Mouse (Mus musculus) CH12.LX (cell line): ENCODE measurements at regions not wholly inside any gene's neighbourhood (a gene's known extent, or its start where the extent isn't known, plus 50 kb on each side); places are given as distances from the start of the nearest gene placed in this dataset.

Experiments used
- CHD1 ChIP-seq: IDR thresholded peaks from 2 replicates; pipeline ENCODE4 v1.6.1; 2012; ENCODE audit warnings: low read depth, low read length, improper control_type of control experiment, inconsistent platforms
- CTCF ChIP-seq, 2 experiments: IDR thresholded peaks in 1 of 2; conservative IDR thresholded peaks in 1 of 2; 2 replicates each; pipeline ENCODE4 v1.5.1; 2011 to 2012; ENCODE audit warnings: low read depth in 2 of 2, low read length in 2 of 2, improper control_type of control experiment in 1 of 2, inconsistent platforms in 1 of 2, mild to moderate bottlenecking in 1 of 2, moderate library complexity in 1 of 2
- MAFK ChIP-seq: IDR thresholded peaks from 2 replicates; pipeline ENCODE4 v1.6.1; 2011; ENCODE audit warnings: low read length, improper control_type of control experiment; ENCODE audit not compliant: insufficient replicate concordance
- MAX ChIP-seq: IDR thresholded peaks from 2 replicates; pipeline ENCODE4 v1.6.1; 2011; ENCODE audit warnings: low read length, improper control_type of control experiment
- MXI1 ChIP-seq: IDR thresholded peaks from 2 replicates; pipeline ENCODE4 v1.6.1; 2011; ENCODE audit warnings: mild to moderate bottlenecking, low read depth, low read length, improper control_type of control experiment
- MYC ChIP-seq: IDR thresholded peaks from 2 replicates; pipeline ENCODE4 v1.6.1; 2011; ENCODE audit warnings: low read depth, mild to moderate bottlenecking, improper control_type of control experiment, low read length
- NELFE ChIP-seq: IDR thresholded peaks from 2 replicates; pipeline ENCODE4 v1.6.1; 2011; ENCODE audit warnings: low read depth, low read length, improper control_type of control experiment
- NRF1 ChIP-seq: IDR thresholded peaks from 2 replicates; pipeline ENCODE4 v1.6.1; 2014; ENCODE audit warnings: low read depth, mild to moderate bottlenecking, inconsistent platforms, low read length, improper control_type of control experiment, moderate library complexity
- POLR2A ChIP-seq: IDR thresholded peaks from 2 replicates; pipeline ENCODE4 v1.6.1; 2011; ENCODE audit warnings: low read depth, mild to moderate bottlenecking, improper control_type of control experiment, low read length
- POLR2AphosphoS2 ChIP-seq: IDR thresholded peaks from 2 replicates; pipeline ENCODE4 v1.6.1; 2011; ENCODE audit warnings: low read depth, low read length, improper control_type of control experiment
- RCOR1 ChIP-seq: conservative IDR thresholded peaks from 2 replicates; pipeline ENCODE4 v1.6.1; 2012; ENCODE audit warnings: low read depth, mild to moderate bottlenecking, inconsistent platforms, low read length, improper control_type of control experiment
- TBP ChIP-seq: conservative IDR thresholded peaks from 2 replicates; pipeline ENCODE4 v1.6.1; 2011; ENCODE audit warnings: low read depth, low read length, improper control_type of control experiment
- USF1 ChIP-seq: IDR thresholded peaks from 2 replicates; pipeline ENCODE4 v1.6.1; 2014; ENCODE audit warnings: low read depth, mild to moderate bottlenecking, inconsistent platforms, low read length, improper control_type of control experiment
- ZMIZ1 ChIP-seq: IDR thresholded peaks from 2 replicates; pipeline ENCODE4 v1.6.1; 2012; ENCODE audit warnings: low read depth, mild to moderate bottlenecking, inconsistent platforms, low read length, improper control_type of control experiment

DNA sequence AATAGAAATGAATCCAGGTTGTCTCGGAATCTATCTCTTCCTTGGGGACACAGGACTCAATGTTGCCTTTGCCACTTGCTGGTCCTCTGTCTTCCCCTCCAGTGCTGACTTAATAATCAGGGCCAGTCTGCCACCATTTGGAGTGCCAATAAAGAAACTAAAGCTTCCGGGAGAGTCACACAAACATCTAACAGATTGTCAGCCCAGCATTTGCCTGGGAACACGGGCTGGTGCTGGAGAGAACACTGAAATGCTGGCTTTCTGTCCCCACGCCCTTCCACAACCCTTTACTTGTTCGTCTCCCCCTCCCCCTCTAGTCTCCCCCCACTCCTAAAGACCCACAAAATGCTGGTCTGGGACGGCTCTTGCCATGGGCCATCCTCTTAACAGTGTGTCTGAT is 104.4 kb upstream of the Prox1 start:
- TF ChIP-seq POLR2AphosphoS2 (no peak), POLR2A (no peak), CTCF (conservative IDR thresholded peaks at IDR 0.05 in 1 of 2, IDR thresholded peaks at IDR 0.05 in 1 of 2; ENCODE audit: low read depth in 2 of 2, low read length in 2 of 2) (no peak), NRF1 (no peak), MAFK (no peak), RCOR1 (no peak), USF1 (no peak), NELFE (no peak), MXI1 (no peak), MAX (no peak), TBP (no peak), ZMIZ1 (no peak), MYC (no peak), CHD1 (no peak)
